Mouse (Mus musculus): ENCODE results near the gene Gm47791. TPM values are rescaled to one million over a fixed set of nuclear protein-coding genes. Genes with fewer than 3 reads are reported as not detected.

Gm47791 gene
- polyA plus RNA-seq, 1 experiment from 2014 or later = not detected

DNA sequence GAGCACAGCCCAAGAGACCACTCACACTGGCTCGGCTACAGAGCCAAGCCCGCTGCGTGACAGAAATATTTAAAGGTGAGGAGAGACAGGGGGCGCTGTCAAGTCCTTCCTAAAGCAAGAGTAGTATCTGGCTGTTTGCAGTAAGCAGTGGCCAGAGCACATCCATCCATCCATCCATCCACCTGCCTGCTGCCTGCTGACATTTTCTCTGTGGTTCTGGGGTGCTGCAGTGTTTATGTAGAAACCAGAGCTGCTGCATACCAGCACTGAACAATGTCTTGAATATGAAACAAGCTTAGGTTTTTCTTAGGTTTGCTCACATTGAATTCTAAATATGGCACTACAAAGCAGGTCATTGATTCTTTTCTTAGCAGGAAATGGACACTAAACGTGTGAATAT lies 2.2 kb upstream of the Gm47791 start:
- no peak for ATAC-seq (ENCODE audit: low FRiP score, low TSS enrichment)
- no peak for DNase-seq
- H3K36me3 ChIP-seq (ENCODE audit: control insufficient read depth, insufficient read depth, low read length) = no peaks in the 10 kb centered on the region
- H3K4me3 ChIP-seq (replicated peaks; ENCODE audit: low read depth, low read length) = no peak overlapping the region
- no peak overlapping the region for H3K9ac ChIP-seq (replicated peaks; ENCODE audit: low read length)
- no peaks in the 10 kb centered on the region for H3K27me3 ChIP-seq (ENCODE audit: control insufficient read depth, insufficient read depth, low read length)
- H3K27ac ChIP-seq (replicated peaks; ENCODE audit: low read depth, low read length) = no peak overlapping the region
- no peak overlapping the region for H3K4me2 ChIP-seq (ENCODE audit: low read length)
- no peaks in the 10 kb centered on the region for H3K9me3 ChIP-seq (ENCODE audit: control insufficient read depth, low read length)
- 69% methylated on average over 5 of the region's 5 CpGs for WGBS
- H3K4me1 ChIP-seq (ENCODE audit: control insufficient read depth, insufficient read depth, low read length) = no peaks in the 10 kb centered on the region

GRCm38 (mm10) chr1:82772428-82772827 lies 1.4 kb upstream of the Gm47791 start:
- DNase-seq (no peak), ATAC-seq (ENCODE audit: low FRiP score, low TSS enrichment) (no peak; the same call in 1 of the 2 replicates)
- H3K9ac ChIP-seq (replicated peaks; ENCODE audit: low read length) = no peak overlapping the region
- 93% methylated on average over 4 of the region's 4 CpGs for WGBS
- H3K27ac ChIP-seq (replicated peaks; ENCODE audit: low read depth, low read length) = no peak overlapping the region
- H3K4me2 ChIP-seq (ENCODE audit: low read length) = no peak overlapping the region
- H3K27me3 ChIP-seq (ENCODE audit: control insufficient read depth, insufficient read depth, low read length) = no peaks in the 10 kb centered on the region
- H3K36me3 ChIP-seq (ENCODE audit: control insufficient read depth, insufficient read depth, low read length) = no peaks in the 10 kb centered on the region
- H3K9me3 ChIP-seq (ENCODE audit: control insufficient read depth, low read length) = no peaks in the 10 kb centered on the region
- no peaks in the 10 kb centered on the region for H3K4me1 ChIP-seq (ENCODE audit: control insufficient read depth, insufficient read depth, low read length)
- no peak overlapping the region for H3K4me3 ChIP-seq (replicated peaks; ENCODE audit: low read depth, low read length)

- Histone ChIP-seq H3K4me2 (ENCODE audit: low read length) (no peak within 1 kb of the TSS), H3K4me3 (replicated peaks; ENCODE audit: low read depth, low read length) (no peak within 1 kb of the TSS), H3K9me3 (ENCODE audit: control insufficient read depth, low read length) (no peaks in the 10 kb centered on the region), H3K9ac (replicated peaks; ENCODE audit: low read length) (no peak within 1 kb of the TSS), H3K4me1 (ENCODE audit: control insufficient read depth, insufficient read depth, low read length) (no peaks in the 10 kb centered on the region), H3K27ac (replicated peaks; ENCODE audit: low read depth, low read length) (no peak within 1 kb of the TSS), H3K36me3 (ENCODE audit: control insufficient read depth, insufficient read depth, low read length) (no peaks in the 10 kb centered on the region), H3K27me3 (ENCODE audit: control insufficient read depth, insufficient read depth, low read length) (no peaks in the 10 kb centered on the region)
- DNase-seq (no peak), ATAC-seq (ENCODE audit: low FRiP score, low TSS enrichment) (no peak)
- 79% methylated on average over 5 of the region's 5 CpGs for WGBS
Measured at GRCm38 (mm10) chr1:82768269-82768668, 2.8 kb downstream of the Gm47791 start, which contains the start of gene Tm4sf20. TSS of gene Tm4sf20 (minus strand) at chr1:82768461.

- DNase-seq = no peak
- H3K27me3 ChIP-seq (ENCODE audit: control insufficient read depth, insufficient read depth, low read length) = no peaks in the 10 kb centered on the region
- H3K9ac ChIP-seq (replicated peaks; ENCODE audit: low read length) = no peak overlapping the region
- H3K4me1 ChIP-seq (ENCODE audit: control insufficient read depth, insufficient read depth, low read length) = no peaks in the 10 kb centered on the region
- no peak overlapping the region for H3K4me2 ChIP-seq (ENCODE audit: low read length)
- no peaks in the 10 kb centered on the region for H3K9me3 ChIP-seq (ENCODE audit: control insufficient read depth, low read length)
- no peak overlapping the region for H3K4me3 ChIP-seq (replicated peaks; ENCODE audit: low read depth, low read length)
- WGBS = 90% methylated on average over 4 of the region's 4 CpGs
- no peak for ATAC-seq (ENCODE audit: low FRiP score, low TSS enrichment)
- H3K36me3 ChIP-seq (ENCODE audit: control insufficient read depth, insufficient read depth, low read length) = 0 out of 2 replicates have a peak, but pooled peaks cover 6% of the 10 kb centered on the region
- no peak overlapping the region for H3K27ac ChIP-seq (replicated peaks; ENCODE audit: low read depth, low read length)
Measured at GRCm38 (mm10) chr1:82766641-82767040, 4.4 kb downstream of the Gm47791 start.

DNA sequence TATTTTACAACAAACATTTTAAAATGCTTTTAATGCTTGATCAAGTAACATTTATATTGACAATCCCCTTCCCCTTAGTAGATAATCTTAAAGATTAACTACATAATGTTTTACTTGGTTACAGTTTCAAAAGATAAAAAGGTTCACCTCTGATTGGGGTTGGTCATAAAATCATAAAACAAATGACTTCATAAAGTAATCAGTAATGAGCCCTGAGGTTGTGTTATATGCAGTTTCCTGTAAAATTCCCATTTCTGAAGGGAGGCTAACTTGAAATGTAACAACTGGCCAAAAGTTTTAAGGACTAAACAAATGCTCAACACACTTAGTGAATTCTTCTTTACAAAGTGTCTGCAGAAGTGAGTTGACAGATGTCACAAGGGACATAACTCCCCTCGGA lies 4.8 kb downstream of the Gm47791 start:
- DNase-seq (no peak), ATAC-seq (ENCODE audit: low FRiP score, low TSS enrichment) (no peak)
- Histone ChIP-seq H3K27me3 (ENCODE audit: control insufficient read depth, insufficient read depth, low read length) (no peaks in the 10 kb centered on the region), H3K36me3 (ENCODE audit: control insufficient read depth, insufficient read depth, low read length) (0 out of 2 replicates have a peak, but pooled peaks cover 6% of the 10 kb centered on the region), H3K4me3 (replicated peaks; ENCODE audit: low read depth, low read length) (no peak overlapping the region), H3K4me2 (ENCODE audit: low read length) (no peak overlapping the region), H3K4me1 (ENCODE audit: control insufficient read depth, insufficient read depth, low read length) (no peaks in the 10 kb centered on the region), H3K27ac (replicated peaks; ENCODE audit: low read depth, low read length) (no peak overlapping the region), H3K9ac (replicated peaks; ENCODE audit: low read length) (no peak overlapping the region), H3K9me3 (ENCODE audit: control insufficient read depth, low read length) (no peaks in the 10 kb centered on the region)
- 84% methylated on average over 1 of the region's 1 CpGs for whole genome bisulfite sequencing

DNA sequence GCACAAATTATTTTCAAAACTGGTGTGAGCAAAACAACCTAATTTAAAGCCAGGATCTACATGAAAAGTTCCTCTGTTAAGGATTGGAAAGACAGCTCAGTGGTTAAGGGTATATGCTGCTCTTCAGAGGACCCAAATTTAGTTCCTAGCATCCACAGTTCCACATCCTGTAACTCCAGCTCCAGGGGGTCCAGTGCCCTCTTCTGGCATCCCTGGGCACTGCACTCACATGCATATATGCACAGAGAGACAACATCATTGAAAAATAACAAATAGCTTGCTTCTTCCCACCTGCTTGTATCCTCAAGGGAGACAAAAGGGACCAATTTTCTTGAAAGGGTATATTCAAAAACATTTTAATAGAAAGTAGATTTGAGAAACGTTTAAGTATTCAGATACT lies 8.8 kb downstream of the Gm47791 start:
- Histone ChIP-seq H3K4me2 (ENCODE audit: low read length) (no peak overlapping the region), H3K36me3 (ENCODE audit: control insufficient read depth, insufficient read depth, low read length) (0 out of 2 replicates have a peak, but pooled peaks cover 9% of the 10 kb centered on the region), H3K27me3 (ENCODE audit: control insufficient read depth, insufficient read depth, low read length) (no peaks in the 10 kb centered on the region), H3K27ac (replicated peaks; ENCODE audit: low read depth, low read length) (no peak overlapping the region), H3K4me1 (ENCODE audit: control insufficient read depth, insufficient read depth, low read length) (no peaks in the 10 kb centered on the region), H3K4me3 (replicated peaks; ENCODE audit: low read depth, low read length) (no peak overlapping the region), H3K9me3 (ENCODE audit: control insufficient read depth, low read length) (no peaks in the 10 kb centered on the region), H3K9ac (replicated peaks; ENCODE audit: low read length) (no peak overlapping the region)
- ATAC-seq (ENCODE audit: low FRiP score, low TSS enrichment) (no peak), DNase-seq (no peak)
- WGBS = 84% methylated on average over 1 of the region's 1 CpGs

DNA sequence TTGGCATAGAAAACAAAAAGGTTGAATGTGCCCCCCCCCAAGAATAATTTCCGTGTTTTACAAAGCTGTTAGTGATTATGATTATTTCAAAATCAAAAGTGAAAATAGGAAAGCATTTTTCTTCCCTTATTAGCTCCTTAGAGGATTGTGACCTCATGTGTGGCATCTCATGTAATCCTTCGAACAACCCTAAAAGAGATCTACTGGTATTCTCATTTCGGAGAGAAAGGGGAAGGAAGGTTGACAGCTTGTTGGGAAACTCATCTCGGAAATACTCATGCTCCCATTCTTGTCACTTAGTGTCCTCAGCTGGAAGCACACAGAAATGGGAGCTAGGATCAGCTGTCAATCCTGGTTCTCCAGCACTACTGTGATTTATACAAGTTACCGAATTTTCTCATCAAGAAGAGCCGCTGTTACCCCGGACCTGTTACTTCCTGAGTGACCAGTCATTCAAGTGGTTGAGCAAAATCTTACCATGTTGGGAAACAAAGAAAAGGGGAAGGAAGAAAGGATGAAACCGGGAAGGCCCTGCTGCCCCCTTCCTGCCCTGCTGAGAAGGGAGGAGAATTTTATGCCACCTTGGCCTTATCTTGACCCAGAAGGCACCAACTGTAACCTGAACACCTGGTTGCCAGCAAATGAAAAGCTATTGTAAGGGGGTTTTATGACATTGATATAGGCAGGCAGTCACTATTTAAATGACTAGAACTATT lies 9.4 kb downstream of the Gm47791 start:
- Histone ChIP-seq H3K27me3 (ENCODE audit: control insufficient read depth, insufficient read depth, low read length) (no peaks in the 10 kb centered on the region), H3K36me3 (ENCODE audit: control insufficient read depth, insufficient read depth, low read length) (peaks cover 13% of the 10 kb centered on the region; the same call in 1 of the 2 replicates), H3K4me2 (ENCODE audit: low read length) (no peak overlapping the region), H3K4me3 (replicated peaks; ENCODE audit: low read depth, low read length) (no peak overlapping the region), H3K9me3 (ENCODE audit: control insufficient read depth, low read length) (no peaks in the 10 kb centered on the region), H3K9ac (replicated peaks; ENCODE audit: low read length) (no peak overlapping the region), H3K4me1 (ENCODE audit: control insufficient read depth, insufficient read depth, low read length) (no peaks in the 10 kb centered on the region), H3K27ac (replicated peaks; ENCODE audit: low read depth, low read length) (no peak overlapping the region)
- ATAC-seq (ENCODE audit: low FRiP score, low TSS enrichment) (no peak), DNase-seq (no peak)
- WGBS = 95% methylated on average over 8 of the region's 8 CpGs

GRCm38 (mm10) chr1:82759520-82759919 lies 11.5 kb downstream of the Gm47791 start:
- no peaks in the 10 kb centered on the region for H3K9me3 ChIP-seq (ENCODE audit: control insufficient read depth, low read length)
- no peaks in the 10 kb centered on the region for H3K27me3 ChIP-seq (ENCODE audit: control insufficient read depth, insufficient read depth, low read length)
- WGBS = 89% methylated on average over 1 of the region's 1 CpGs
- no peaks in the 10 kb centered on the region for H3K4me1 ChIP-seq (ENCODE audit: control insufficient read depth, insufficient read depth, low read length)
- peaks cover 29% of the 10 kb centered on the region for H3K36me3 ChIP-seq (ENCODE audit: control insufficient read depth, insufficient read depth, low read length)
- H3K4me3 ChIP-seq (replicated peaks; ENCODE audit: low read depth, low read length) = no peak overlapping the region
- H3K27ac ChIP-seq (replicated peaks; ENCODE audit: low read depth, low read length) = no peak overlapping the region
- H3K4me2 ChIP-seq (ENCODE audit: low read length) = no peak overlapping the region
- DNase-seq (peak; percentile 29), ATAC-seq (ENCODE audit: low FRiP score, low TSS enrichment) (no peak)
- H3K9ac ChIP-seq (replicated peaks; ENCODE audit: low read length) = no peak overlapping the region

All from midbrain, embryonic 14.5 days (tissue).